Mouse (Mus musculus): ENCODE results near the gene Neb. TPM values are rescaled to one million over a fixed set of nuclear protein-coding genes. Genes with fewer than 3 reads are reported as not detected.

The Neb gene
- polyA plus RNA-seq, 1 experiment: 0.14 TPM

DNA sequence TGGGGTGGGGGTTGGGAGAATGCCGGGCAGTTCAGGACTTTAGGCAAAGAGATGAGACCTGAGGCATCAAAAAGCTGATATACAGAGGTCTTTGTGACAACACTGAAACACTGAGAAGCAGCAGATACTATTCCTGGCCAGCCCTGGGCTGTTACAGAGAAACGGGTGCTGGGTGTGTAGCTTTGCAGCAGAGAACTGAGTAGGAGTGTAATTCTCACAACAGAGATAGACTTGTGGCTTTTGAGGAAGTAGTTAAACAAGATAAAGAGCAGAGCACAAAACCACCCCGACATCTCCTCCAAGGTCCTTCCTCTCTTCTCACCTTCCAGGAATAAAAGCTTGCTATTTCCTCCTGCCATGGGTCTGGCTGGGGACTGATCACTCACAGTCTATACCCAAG, 62.5 kb downstream of the Neb start:
- Histone ChIP-seq H3ac (ENCODE audit: control insufficient read depth, insufficient read length, low read depth) (no peak overlapping the region), H3K79me3 (ENCODE audit: low read depth) (no peaks in the 10 kb centered on the region), H3K79me2 (ENCODE audit: control insufficient read depth, insufficient read depth) (no peaks in the 10 kb centered on the region), H3K27me3 (ENCODE audit: control insufficient read depth, insufficient read depth, insufficient read length) (no peaks in the 10 kb centered on the region), H3K36me3 (ENCODE audit: control insufficient read depth, insufficient read depth) (no peaks in the 10 kb centered on the region), H3K4me3 (ENCODE audit: insufficient read depth, poor library complexity, severe bottlenecking) (no peak overlapping the region)
- TF ChIP-seq CEBPB (IDR thresholded peaks at IDR 0.05; ENCODE audit: low read depth) (no peak), FOSL1 (IDR thresholded peaks at IDR 0.05; ENCODE audit: insufficient read depth, low read length, poor library complexity, severe bottlenecking) (no peak), MYOG (IDR thresholded peaks at IDR 0.05; ENCODE audit: control insufficient read depth, extremely low read depth, insufficient read length) (no peak), MAX (IDR thresholded peaks at IDR 0.05) (no peak), MYOD1 (IDR thresholded peaks at IDR 0.05; ENCODE audit: control insufficient read depth, insufficient read length, low read depth) (no peak), USF1 (IDR thresholded peaks at IDR 0.05; ENCODE audit: low read depth) (no peak), CTCF (IDR thresholded peaks at IDR 0.05; ENCODE audit: control insufficient read depth, insufficient read depth, insufficient read length) (no peak)

DNA sequence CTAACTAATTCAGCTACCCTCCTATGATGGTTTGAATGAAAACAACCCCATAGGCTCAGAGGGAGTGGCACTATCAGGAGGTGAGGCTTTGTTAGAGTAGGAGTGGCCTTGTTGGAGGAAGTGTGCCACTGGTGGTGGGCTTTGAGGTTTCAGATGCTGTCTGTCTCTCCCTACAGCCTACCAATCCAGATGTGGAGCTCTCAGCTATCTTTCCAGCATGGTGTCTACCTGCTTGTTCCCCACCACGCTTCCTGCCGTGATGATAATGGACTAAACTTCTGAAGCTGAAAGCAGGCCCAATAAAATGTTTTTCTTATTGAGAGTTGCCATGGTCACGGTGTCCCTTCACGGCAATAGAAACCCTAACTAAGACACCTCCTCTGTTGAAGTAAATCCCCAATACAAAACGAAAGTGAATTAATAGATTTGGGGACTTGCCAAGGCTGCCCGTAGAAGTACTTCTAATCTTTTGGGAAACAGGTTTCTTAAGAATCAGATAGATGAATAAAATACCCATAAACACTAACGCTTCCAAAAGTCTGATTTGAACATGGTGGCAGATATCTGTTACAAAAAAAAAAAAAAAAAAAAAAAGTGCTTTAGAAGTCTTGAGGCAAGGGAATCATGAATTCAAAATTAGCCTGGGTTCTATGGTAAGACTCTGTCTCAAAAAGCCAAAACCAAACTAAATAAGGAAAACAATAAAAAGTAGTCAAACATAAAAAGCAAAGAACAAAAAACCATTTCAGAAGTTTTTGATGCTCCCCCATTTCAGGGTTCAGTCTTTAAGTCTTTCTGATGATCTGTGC, 63.1 kb downstream of the Neb start:
- no peak for TF ChIP-seq MYOG (IDR thresholded peaks at IDR 0.05; ENCODE audit: control insufficient read depth, extremely low read depth, insufficient read length)
- TF ChIP-seq FOSL1 (IDR thresholded peaks at IDR 0.05; ENCODE audit: insufficient read depth, low read length, poor library complexity, severe bottlenecking): no peak
- TF ChIP-seq USF1 (IDR thresholded peaks at IDR 0.05; ENCODE audit: low read depth): no peak
- no peak for TF ChIP-seq MYOD1 (IDR thresholded peaks at IDR 0.05; ENCODE audit: control insufficient read depth, insufficient read length, low read depth)
- no peak for TF ChIP-seq MAX (IDR thresholded peaks at IDR 0.05)
- no peak for TF ChIP-seq CTCF (IDR thresholded peaks at IDR 0.05; ENCODE audit: control insufficient read depth, insufficient read depth, insufficient read length)
- no peak for TF ChIP-seq CEBPB (IDR thresholded peaks at IDR 0.05; ENCODE audit: low read depth)
- Histone ChIP-seq H3K79me3 (ENCODE audit: low read depth) (no peaks in the 10 kb centered on the region), H3K27me3 (ENCODE audit: control insufficient read depth, insufficient read depth, insufficient read length) (no peaks in the 10 kb centered on the region), H3K79me2 (ENCODE audit: control insufficient read depth, insufficient read depth) (no peaks in the 10 kb centered on the region), H3ac (ENCODE audit: control insufficient read depth, insufficient read length, low read depth) (no peak overlapping the region), H3K36me3 (ENCODE audit: control insufficient read depth, insufficient read depth) (no peaks in the 10 kb centered on the region), H3K4me3 (ENCODE audit: insufficient read depth, poor library complexity, severe bottlenecking) (no peak overlapping the region)

- Histone ChIP-seq H3K79me3 (ENCODE audit: low read depth) (no peaks in the 10 kb centered on the region), H3K36me3 (ENCODE audit: control insufficient read depth, insufficient read depth) (no peaks in the 10 kb centered on the region), H3K27me3 (ENCODE audit: control insufficient read depth, insufficient read depth, insufficient read length) (no peaks in the 10 kb centered on the region), H3ac (ENCODE audit: control insufficient read depth, insufficient read length, low read depth) (no peak overlapping the region), H3K4me3 (ENCODE audit: insufficient read depth, poor library complexity, severe bottlenecking) (no peak overlapping the region), H3K79me2 (ENCODE audit: control insufficient read depth, insufficient read depth) (no peaks in the 10 kb centered on the region)
- TF ChIP-seq MYOD1 (IDR thresholded peaks at IDR 0.05; ENCODE audit: control insufficient read depth, insufficient read length, low read depth) (no peak), FOSL1 (IDR thresholded peaks at IDR 0.05; ENCODE audit: insufficient read depth, low read length, poor library complexity, severe bottlenecking) (no peak), CEBPB (IDR thresholded peaks at IDR 0.05; ENCODE audit: low read depth) (no peak), MYOG (IDR thresholded peaks at IDR 0.05; ENCODE audit: control insufficient read depth, extremely low read depth, insufficient read length) (no peak), USF1 (IDR thresholded peaks at IDR 0.05; ENCODE audit: low read depth) (no peak), MAX (IDR thresholded peaks at IDR 0.05) (no peak), CTCF (IDR thresholded peaks at IDR 0.05; ENCODE audit: control insufficient read depth, insufficient read depth, insufficient read length) (no peak)
These were observed 67.5 kb downstream of the Neb start for GRCm38 (mm10) chr2:52310757-52311156.

GRCm38 (mm10) chr2:52306635-52307034, 71.6 kb downstream of the Neb start:
- no peak overlapping the region for H3ac ChIP-seq (ENCODE audit: control insufficient read depth, insufficient read length, low read depth)
- H3K27me3 ChIP-seq (ENCODE audit: control insufficient read depth, insufficient read depth, insufficient read length): no peaks in the 10 kb centered on the region
- no peaks in the 10 kb centered on the region for H3K79me3 ChIP-seq (ENCODE audit: low read depth)
- TF ChIP-seq CTCF (IDR thresholded peaks at IDR 0.05; ENCODE audit: control insufficient read depth, insufficient read depth, insufficient read length) (no peak), USF1 (IDR thresholded peaks at IDR 0.05; ENCODE audit: low read depth) (no peak), MYOD1 (IDR thresholded peaks at IDR 0.05; ENCODE audit: control insufficient read depth, insufficient read length, low read depth) (no peak), CEBPB (IDR thresholded peaks at IDR 0.05; ENCODE audit: low read depth) (no peak), MYOG (IDR thresholded peaks at IDR 0.05; ENCODE audit: control insufficient read depth, extremely low read depth, insufficient read length) (no peak), MAX (IDR thresholded peaks at IDR 0.05) (no peak), FOSL1 (IDR thresholded peaks at IDR 0.05; ENCODE audit: insufficient read depth, low read length, poor library complexity, severe bottlenecking) (no peak)
- H3K36me3 ChIP-seq (ENCODE audit: control insufficient read depth, insufficient read depth): no peaks in the 10 kb centered on the region
- H3K79me2 ChIP-seq (ENCODE audit: control insufficient read depth, insufficient read depth): no peaks in the 10 kb centered on the region
- no peak overlapping the region for H3K4me3 ChIP-seq (ENCODE audit: insufficient read depth, poor library complexity, severe bottlenecking)

GRCm38 (mm10) chr2:52304554-52304953, 73.7 kb downstream of the Neb start:
- H3K36me3 ChIP-seq (ENCODE audit: control insufficient read depth, insufficient read depth): no peaks in the 10 kb centered on the region
- no peaks in the 10 kb centered on the region for H3K79me3 ChIP-seq (ENCODE audit: low read depth)
- no peak overlapping the region for H3ac ChIP-seq (ENCODE audit: control insufficient read depth, insufficient read length, low read depth)
- TF ChIP-seq MYOD1 (IDR thresholded peaks at IDR 0.05; ENCODE audit: control insufficient read depth, insufficient read length, low read depth) (no peak), CEBPB (IDR thresholded peaks at IDR 0.05; ENCODE audit: low read depth) (no peak), USF1 (IDR thresholded peaks at IDR 0.05; ENCODE audit: low read depth) (no peak), CTCF (IDR thresholded peaks at IDR 0.05; ENCODE audit: control insufficient read depth, insufficient read depth, insufficient read length) (no peak), MAX (IDR thresholded peaks at IDR 0.05) (no peak), FOSL1 (IDR thresholded peaks at IDR 0.05; ENCODE audit: insufficient read depth, low read length, poor library complexity, severe bottlenecking) (no peak), MYOG (IDR thresholded peaks at IDR 0.05; ENCODE audit: control insufficient read depth, extremely low read depth, insufficient read length) (no peak)
- no peak overlapping the region for H3K4me3 ChIP-seq (ENCODE audit: insufficient read depth, poor library complexity, severe bottlenecking)
- H3K27me3 ChIP-seq (ENCODE audit: control insufficient read depth, insufficient read depth, insufficient read length): no peaks in the 10 kb centered on the region
- no peaks in the 10 kb centered on the region for H3K79me2 ChIP-seq (ENCODE audit: control insufficient read depth, insufficient read depth)
